Mouse (Mus musculus): Measurements from ENCODE around the gene Kcnq2.

The Kcnq2 gene

GRCm38 (mm10) chr2:181104111-181104510 lies 31.0 kb downstream of the Kcnq2 start:
- DNase-seq (ENCODE audit: low read depth, low spot score) = no peak

- no peak for DNase-seq (ENCODE audit: low read depth, low spot score)
Observed at GRCm38 (mm10) chr2:181102161-181102560, 32.9 kb downstream of the Kcnq2 start.

- DNase-seq (ENCODE audit: low read depth, low spot score) = no peak
Observed at GRCm38 (mm10) chr2:181101626-181102025, 33.5 kb downstream of the Kcnq2 start.

- DNase-seq (ENCODE audit: low read depth, low spot score) = no peak
Observed at GRCm38 (mm10) chr2:181100087-181100486, 35.0 kb downstream of the Kcnq2 start.

- no peak for DNase-seq (ENCODE audit: low read depth, low spot score)
Observed at GRCm38 (mm10) chr2:181090123-181090522, 45.0 kb downstream of the Kcnq2 start.

DNA sequence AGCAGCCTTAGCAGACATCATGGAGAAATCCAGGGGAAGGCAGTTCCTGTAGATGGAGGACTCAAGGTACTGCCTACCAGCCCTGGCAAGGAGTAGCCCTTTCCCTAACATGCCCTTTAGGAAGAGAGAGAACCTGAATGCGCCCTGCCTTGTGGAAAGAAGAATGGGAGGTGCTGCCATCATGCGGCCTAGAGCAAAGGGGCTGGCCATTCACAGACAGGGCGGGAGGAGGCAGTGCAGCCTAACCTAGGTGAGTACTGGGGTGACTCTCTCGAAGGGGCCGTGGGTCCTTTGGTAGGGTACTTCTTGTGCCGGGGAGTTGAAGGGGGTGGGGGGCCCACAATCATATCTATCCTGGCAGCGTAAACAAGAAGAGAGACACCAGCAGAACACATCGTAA lies 50.1 kb downstream of the Kcnq2 start:
- no peak for DNase-seq (ENCODE audit: low read depth, low spot score)

DNA sequence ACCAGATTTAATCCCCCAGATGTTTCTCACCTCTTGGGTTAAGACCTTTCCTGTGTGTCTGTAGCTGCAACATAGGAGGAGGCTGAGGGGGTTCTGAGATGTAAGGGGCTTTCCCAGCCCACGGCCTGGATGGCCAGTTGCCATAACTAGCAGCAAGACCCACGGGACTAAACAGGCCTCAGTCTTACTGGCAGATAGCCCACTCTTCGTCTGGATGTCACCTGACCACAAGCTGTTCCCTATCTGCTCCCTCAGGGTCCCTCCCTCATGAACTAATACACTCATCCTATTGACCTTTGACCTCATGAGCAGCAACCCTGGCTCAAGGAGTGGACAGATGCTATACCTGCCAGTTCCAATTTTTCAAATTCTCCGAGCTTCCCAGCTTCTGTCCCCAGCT lies 51.2 kb downstream of the Kcnq2 start:
- no peak for DNase-seq (ENCODE audit: low read depth, low spot score)

DNA sequence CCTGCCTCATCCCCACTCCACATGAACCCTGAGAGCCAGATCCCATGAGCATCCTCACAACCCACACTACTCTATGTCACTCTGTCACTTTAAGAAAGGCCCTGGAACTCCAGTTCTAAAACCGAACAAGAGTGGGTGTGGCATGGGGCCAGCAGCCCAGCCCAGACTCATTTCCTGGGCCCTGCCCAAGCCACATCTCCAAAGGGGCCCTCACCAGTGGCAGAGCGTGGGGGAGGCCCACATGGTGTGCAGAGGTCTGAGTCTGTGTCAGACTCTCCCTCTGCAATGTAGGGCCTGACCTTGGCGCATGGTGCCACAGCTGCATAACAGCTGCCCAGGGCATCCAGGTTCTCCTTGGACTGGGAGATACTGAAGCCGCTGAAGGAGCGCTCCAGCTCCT lies 54.2 kb downstream of the Kcnq2 start:
- DNase-seq (ENCODE audit: low read depth, low spot score) = no peak

DNA sequence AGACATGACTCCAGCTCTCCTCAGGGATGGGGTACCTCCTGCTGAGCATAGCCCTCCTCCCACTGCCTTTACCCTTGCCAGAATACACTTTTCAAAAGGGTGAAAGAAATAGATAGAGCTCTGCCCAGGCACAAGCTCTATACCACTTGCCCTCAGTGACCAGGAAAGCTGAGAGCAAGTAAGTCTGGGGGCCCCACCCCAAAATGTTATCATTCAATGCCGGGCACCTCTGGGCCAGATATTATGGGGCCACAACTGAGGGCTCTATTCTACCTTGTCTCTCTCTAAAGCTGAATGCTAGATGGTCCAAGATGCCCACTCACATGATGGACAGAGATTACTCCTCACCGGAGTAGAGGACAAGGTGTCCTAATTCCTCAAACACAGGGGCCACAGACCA lies 55.6 kb downstream of the Kcnq2 start:
- DNase-seq (ENCODE audit: low read depth, low spot score) = no peak

DNA sequence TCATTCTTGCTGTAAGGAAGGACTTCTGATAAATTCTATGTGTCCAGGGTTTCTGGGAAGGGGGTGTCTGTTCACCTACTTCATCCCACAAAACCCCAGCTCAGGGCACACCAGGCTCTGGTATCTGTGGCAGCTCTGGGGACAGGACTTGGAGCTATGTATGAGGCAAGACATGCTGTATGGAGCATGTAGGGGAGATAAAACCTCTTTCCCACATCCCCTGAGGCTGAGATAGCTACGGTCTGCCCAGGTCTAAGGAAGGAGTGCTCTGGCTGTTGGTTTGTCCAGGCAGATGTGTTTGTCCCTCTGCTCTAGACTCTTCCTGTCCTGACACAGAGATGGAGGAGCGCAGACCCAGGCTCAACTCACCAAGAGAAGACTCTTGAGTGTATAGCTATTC lies 56.2 kb downstream of the Kcnq2 start:
- DNase-seq (ENCODE audit: low read depth, low spot score) = no peak

DNA sequence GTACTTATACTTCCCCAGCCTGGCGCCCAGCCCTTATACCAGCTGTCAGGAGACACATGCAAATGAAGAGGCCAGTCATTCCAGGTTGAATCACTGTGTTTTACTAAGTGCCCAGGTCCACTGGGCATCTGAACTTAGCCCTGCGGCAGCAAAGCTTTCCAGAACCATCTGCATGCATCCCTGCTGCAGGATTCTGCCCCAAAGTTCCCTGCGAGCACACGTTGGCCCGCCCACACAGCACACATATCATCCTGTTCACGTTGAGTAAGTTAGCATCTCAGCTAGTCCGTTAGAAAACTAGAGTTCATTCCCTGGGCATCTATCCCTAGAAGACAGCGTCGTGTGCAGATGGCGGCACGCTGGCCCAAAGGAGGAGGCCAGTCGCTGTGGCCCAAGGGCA lies 59.6 kb downstream of the Kcnq2 start:
- DNase-seq (ENCODE audit: low read depth, low spot score) = no peak

DNA sequence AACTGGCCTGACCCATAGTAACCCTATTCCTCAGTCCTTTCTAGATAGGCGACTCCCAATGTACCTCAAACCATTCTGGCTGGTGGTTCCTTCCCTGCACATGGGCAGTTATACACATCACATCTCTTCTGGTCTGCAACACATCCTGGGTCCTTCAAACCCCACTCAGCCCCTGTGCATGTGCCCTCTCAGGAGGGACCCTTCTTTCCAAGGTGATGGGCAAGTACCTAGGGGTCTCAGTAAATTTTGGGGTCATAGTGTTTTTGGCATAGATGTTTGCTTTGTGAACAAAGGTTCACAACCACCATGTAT lies 62.7 kb downstream of the Kcnq2 start:
- DNase-seq (ENCODE audit: low read depth, low spot score) = no peak

- DNase-seq (ENCODE audit: low read depth, low spot score) = peak; percentile 55
Observed at GRCm38 (mm10) chr2:181071706-181072402, 63.2 kb downstream of the Kcnq2 start.

DNA sequence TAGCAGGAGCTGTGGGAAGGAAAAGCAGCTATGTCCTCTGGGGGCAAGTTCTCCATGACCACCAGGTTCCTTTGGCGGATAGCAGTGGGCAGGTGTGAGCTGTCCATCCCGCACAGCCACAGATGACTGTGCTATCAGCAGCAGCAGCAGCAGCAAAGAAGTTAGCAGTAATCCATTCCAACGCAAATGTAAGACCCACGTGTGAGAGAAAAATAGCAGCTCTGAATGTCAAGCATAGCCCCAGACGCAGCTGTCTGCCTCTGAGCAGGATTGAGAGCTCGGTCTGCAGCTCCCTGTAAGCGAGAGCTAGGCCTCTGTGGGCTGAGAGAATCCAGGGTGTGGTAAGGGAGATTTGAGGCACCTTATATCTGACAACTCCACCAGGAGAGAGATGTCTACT lies 65.0 kb downstream of the Kcnq2 start:
- no peak for DNase-seq (ENCODE audit: low read depth, low spot score)

DNA sequence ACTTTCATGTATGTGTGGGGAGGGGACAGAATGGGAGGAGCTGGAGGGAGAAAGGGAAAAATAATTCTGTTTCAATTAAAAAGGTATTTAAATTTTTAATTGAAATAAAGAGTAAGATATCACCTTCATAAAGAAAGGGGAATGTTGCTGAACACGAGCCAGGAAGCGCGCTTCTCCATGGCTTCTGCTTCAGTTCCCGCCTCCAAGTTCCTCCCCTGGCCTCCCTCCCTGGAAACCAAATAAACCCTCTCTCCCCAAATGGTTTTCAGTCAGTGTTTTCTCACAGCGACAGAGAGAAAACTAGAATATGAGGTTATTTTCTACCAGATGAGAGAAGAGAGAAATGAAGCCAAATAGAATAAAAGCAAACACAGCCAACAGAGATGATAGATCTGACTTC lies 66.6 kb downstream of the Kcnq2 start:
- no peak for DNase-seq (ENCODE audit: low read depth, low spot score)

DNA sequence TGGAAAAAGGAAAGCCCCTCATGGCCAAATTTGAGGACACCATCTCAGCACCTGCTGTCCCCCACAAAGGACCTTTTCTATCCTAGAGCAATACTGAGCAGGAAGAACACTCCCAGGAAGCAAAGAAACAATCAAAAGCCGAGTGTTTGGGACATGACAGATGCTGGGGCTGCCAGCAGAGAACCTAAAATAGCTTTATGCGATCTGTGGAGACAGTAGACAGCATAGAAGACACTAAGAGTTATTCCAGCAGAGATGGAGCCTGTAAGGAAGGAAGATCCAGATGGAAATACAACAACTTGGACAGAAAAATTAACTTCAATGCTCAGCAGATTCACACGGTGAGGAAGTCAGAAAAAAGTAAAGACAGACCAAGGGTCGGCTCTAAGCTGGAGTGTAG lies 69.3 kb downstream of the Kcnq2 start:
- DNase-seq (ENCODE audit: low read depth, low spot score) = no peak

DNA sequence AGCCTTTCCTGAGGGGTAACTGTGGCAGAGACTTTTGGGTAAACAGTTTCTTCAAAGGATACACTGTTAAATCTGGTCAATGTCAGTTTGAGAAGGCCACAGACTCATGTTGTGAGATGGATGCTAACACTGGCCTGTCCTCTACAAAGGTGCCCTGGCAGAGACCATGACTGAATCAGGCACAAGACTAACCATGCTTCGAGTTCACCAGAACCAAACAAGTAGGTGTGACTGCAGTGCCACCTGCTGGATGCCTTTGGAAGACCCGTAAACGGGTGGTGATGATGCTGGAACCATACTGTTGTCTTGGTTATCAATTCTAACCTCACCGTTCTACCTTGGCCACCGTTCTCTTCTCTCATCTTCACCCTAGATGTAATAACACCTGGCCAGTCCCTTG lies 75.0 kb downstream of the Kcnq2 start:
- DNase-seq (ENCODE audit: low read depth, low spot score) = no peak

GRCm38 (mm10) chr2:181058193-181058592 lies 76.9 kb downstream of the Kcnq2 start:
- DNase-seq (ENCODE audit: low read depth, low spot score) = no peak

DNA sequence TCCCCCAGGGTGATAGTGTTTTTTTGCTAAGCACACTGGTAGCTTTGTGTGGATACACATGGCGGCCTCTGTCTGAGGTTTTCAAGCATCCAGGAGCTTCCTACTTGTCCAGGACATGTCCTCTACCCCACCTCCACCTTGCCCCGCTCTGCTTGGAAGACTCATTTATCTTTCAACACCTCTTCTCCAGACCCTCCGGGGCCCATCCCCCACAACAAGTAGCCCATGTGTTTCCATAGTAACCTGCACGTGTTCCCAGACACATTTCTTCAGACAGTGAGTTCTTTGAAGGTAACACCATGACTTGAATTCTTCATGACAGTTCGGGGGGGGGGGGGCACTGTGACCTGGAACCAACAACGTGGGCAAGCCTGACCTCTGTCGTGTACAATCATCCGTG lies 77.8 kb downstream of the Kcnq2 start:
- no peak for DNase-seq (ENCODE audit: low read depth, low spot score)

GRCm38 (mm10) chr2:181052171-181052570 lies 82.9 kb downstream of the Kcnq2 start:
- no peak for DNase-seq (ENCODE audit: low read depth, low spot score)

DNA sequence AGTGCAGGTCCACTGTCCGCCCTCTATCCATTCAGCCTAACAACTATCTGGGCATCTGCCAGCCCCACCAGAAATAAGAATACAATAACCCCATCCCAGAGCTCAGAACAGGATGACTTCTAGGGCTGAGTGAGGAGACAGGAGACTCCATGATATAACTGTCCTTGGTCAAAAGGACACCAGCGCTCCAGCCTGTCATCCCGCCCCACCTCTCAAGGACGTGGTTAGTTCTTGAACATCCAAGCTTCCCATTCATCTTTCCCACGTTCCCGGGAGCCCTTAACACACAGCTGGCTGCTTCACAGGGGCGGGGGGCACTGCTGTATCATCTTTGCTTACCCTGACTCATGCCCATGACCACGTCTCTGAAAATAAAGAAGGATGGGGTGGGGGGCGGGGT lies 86.1 kb downstream of the Kcnq2 start:
- DNase-seq (ENCODE audit: low read depth, low spot score) = no peak

DNA sequence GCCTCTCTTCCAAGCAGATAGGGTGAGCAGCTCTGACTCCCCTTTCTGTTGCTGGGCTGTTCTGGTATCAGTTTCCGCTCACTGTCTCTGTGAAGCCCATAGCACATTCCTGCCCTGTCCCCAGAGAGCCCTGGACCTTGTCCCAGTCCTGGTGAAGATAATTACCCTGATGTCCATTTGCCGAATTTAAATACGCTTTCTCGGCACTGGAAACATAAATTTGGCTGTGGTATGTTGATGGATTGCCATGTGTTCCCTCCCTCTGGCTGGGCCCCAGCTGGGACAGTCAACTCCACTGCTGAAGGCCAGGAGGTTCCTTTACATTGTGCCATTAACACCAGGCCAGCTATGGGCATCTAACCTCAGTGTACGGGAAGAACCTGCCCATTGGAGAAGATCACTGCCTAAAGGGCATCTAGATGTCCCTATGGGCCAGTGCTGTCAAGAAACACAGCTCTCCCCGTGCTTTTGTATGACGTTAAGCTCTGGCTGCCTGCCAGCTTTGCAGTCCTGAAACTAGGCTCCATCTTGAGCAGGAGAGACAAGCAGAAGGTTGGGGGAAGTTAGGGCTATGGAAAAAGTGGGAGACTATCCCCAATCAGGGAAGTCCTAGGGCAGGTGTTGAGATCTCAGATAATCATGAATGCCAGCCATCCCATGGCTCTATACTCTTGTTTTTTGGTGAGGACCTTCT lies 86.7 kb downstream of the Kcnq2 start:
- no peak for DNase-seq (ENCODE audit: low read depth, low spot score)

DNA sequence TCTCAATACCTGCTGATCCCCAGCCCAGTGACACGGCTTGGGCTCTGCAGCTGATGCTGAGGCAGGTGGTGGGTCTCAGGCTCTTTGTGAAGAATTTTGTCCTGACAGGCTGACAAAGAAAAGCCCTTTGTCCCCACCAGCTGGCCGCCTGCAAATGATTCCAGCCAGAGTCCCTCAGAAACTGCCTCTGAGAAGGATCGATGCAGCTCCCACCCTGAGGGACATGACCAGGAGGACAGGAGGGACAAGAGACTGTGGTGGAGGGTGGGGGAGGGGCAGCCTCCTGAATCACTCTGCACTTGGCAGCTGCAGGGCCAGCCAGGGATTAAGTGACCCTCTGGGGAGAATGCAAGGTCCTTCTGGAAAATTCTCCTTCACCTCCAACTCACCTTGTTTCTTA lies 91.1 kb downstream of the Kcnq2 start:
- no peak for DNase-seq (ENCODE audit: low read depth, low spot score)

GRCm38 (mm10) chr2:181043437-181043836 lies 91.7 kb downstream of the Kcnq2 start, which contains the start of gene Chrna4:
TSS of gene Chrna4 (minus strand) at chr2:181043546.
- no peak for DNase-seq (ENCODE audit: low read depth, low spot score)

Data from brain, embryonic 18.5 days (tissue).